Mouse (Mus musculus) retina, postnatal 1 day (tissue): ENCODE results near the gene Mthfsd.

ENCODE experiments used
- DNase-seq: peaks from one replicate; pipeline ENCODE4 v3.0.0-alpha.2; 2012

The Mthfsd gene

DNA sequence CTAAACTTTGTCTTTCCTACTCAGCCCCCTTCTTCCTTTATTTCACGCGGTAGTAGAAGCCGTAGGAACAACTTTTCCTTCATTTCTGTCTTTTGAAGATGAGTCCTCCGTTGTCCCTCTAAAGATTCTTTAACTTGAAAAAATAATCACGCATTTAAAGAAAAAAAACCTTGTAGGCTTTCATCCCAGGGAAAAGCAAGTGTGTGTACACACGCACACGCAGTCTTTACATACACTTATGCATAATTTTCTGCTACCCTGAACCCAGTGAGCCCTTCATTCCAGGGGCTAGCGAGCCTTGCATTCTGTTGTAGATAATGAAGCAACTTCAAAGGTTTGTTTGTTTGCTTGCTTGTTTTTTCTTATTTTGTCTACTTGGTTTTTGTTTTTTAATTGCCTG, 19.9 kb downstream of the Mthfsd start:
- no peak for DNase-seq

DNA sequence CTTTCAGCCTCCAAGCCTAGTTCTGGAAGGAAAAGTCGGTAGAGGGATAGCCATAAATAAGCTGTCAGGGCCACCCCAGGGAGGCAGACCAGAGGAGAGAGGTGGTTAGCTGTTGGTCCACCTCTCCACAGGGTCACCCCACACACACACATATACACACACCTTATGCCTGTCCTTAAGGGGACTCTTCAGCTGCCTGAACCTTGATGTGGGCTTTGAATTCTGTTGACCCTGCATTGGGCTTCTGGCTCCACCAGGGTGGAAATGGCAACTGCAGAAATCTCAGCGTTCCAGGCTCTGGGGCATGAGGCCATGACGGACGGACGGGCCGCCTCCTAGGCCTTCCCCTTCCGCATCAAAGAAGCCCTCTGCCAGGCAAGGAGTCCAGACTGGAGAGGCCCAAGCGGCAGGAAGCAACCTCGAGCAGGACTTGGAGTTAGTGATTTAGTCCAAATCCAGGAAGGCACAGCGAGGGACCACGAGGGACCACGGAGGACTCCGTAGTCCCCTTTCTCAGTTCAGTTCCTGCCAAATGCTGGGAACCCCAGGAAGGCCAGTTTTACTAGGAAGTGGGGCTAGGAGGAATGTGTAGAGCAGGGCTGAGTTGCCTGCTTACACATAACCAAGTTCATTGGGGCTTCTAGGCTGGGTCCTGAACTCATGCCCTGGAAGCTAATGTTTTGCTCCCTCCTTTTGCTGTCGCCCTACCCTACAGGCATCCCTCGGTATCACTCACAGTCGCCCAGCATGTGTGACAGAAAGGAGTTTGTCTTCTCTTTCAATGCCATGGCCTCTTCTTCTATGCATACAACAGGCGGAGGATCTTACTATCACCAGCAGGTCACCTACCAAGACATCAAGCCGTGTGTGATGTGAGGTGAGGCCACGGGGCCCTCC, 21.9 kb downstream of the Mthfsd start:
- no peak for DNase-seq

DNA sequence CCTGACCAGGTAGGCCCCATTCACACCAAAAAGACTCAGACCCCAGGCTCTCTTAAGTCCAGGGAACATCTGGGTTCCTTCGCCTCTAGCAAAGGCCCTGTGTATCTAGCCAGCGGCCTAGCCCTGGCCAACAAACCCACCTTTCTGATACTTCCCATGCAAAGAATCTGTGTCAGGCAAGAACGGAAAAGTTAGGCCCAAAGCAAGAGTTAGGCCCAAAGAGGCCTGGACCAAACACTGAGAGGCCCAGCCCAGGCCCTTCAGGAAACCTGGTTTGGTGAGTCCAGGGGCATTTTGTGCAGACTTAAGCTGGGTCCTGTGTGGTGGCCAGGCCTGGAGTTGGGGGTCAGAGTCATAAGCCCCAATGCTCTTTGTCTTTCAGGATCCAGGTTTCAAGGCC, 22.6 kb downstream of the Mthfsd start:
- DNase-seq: no peak

DNA sequence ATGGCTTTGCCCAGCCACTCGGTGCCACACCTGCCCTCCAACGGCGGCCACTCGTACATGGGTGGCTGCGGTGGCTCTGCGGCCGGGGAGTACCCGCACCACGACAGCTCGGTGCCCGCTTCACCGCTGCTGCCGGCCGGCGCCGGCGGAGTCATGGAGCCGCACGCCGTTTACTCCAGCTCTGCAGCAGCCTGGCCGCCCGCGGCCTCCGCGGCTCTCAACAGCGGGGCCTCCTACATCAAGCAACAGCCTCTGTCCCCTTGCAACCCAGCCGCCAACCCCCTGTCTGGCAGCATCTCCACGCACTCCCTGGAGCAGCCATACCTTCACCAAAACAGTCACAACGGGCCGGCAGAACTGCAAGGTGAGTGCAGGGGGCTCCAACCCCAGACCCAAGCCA, 23.2 kb downstream of the Mthfsd start:
- DNase-seq: no peak

DNA sequence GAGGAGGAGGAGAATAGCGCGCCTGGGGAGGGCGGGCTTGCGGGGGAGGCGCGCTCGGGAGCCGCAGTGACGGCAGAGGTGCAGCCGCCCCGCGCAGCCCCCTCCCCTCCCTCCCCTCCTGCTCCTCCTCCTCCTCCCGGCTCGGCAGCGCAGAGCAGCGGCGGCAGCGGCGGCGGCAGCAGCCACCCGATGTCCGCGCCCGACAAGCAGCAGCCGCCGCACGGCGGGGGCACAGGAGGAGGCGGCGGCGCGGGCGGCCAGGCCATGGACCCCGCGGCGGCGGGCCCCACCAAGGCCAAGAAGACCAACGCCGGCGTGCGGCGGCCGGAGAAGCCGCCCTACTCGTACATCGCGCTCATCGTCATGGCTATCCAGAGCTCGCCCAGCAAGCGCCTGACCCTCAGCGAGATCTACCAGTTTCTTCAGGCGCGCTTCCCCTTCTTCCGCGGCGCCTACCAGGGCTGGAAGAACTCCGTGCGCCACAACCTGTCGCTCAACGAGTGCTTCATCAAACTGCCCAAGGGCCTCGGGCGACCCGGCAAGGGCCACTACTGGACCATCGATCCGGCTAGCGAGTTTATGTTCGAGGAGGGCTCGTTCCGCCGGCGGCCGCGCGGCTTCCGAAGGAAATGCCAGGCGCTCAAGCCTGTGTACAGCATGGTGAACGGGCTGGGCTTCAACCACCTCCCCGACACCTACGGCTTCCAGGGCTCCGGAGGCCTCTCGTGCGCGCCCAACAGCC, 23.8 kb downstream of the Mthfsd start, which contains the start of gene Foxf1:
Gene Foxf1 (plus strand): TSS at position 177 of the 742 bp plus-strand sequence.
- DNase-seq: peak; percentile 68

DNA sequence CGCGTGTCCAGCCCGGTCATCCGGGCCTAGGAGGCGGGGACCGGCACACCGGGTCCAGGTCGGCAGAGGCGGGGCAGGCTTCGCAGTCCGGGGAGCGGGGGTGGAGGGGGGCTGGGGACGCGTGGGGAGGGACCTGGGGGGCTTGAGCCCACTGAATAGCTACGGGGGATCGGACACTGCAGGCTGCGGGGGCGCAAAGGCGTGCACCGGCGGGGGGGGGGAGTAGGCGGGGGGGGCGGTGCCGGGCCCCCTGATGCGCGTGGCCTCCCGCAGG, 24.3 kb downstream of the Mthfsd start:
- DNase-seq: no peak

DNA sequence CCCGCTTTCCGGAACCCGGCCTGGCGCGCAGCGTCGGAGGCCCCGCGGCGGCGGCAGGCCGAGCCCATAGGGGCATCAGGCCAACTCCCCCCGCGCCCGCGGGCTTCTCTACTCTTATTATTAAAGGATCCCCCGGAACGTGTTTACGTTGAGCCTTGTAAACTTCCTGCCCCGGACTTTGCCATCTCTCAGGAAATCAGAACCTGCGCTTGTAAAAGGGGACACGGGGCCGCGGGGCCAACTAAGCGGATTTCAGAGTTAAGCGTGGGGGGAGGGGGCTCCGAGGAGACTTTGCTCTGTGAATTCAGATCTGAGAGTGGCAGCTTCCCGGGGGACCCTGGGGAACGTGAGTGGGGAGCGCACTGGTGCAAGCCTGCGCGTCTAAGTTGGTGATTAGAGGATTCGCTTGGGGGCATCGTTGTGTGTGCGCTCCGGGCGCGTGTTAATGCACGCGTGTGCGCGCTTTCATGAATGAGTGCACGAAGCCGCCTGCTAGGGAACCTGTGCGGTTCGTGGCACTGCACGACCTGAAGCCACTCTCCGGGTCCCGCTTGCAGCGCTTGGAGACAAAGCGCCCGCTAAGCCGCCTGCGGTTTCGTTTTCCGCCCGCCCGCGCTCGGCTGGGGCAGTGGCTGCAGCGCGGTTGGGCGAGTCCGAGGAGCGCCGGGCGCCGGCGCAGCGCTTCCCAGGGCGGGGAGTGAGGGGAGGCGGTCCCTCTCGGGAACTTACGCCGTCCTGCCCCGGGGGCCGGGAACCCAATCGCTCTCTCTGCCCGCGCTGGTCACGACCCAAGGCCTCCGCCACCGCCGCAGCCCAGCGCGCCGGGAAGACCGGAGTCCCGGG, 24.9 kb downstream of the Mthfsd start:
- peak; percentile 79 for DNase-seq

DNA sequence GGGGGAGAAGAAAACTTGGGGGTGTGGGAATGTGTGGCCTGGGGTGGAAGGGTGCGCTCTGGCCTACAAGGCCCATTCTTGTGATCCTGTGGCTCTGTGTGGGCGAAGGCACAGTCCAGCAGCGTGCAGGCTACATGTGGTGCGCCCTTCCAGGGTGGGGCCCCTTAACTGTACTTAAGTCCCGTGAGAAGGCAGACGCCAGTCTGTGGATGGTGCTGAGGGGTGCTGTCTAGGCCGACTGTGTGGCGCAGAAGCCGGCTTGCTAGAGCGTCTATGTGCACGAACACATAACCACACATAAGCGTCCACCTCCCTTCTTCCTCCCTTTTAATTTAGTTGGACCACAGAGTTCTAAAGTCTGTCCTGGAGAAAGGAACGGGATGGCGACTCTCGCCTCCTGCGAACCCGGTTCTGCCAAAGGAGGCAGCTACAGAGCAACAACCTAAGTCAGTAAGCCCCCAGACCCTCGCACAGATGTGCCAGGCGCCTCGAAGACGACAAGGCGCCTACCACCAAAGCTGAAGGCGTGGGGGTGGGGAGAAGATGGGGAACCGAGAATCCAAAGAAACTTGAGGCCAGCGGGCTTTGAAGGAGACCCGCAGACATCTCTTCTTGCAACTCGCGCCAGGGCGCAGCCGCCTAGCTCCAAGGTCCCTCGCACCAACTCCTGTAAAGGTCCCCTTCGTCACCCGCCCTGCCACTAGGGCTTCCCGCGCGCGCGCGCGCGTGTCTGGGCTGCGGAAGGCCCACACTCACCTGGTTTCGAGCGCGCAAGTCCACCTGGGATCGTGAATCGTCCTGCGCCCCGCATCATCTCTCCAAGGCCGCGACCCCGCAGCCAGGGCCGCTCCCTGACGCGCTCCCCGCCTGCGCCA, 25.7 kb downstream of the Mthfsd start:
- DNase-seq: no peak

DNA sequence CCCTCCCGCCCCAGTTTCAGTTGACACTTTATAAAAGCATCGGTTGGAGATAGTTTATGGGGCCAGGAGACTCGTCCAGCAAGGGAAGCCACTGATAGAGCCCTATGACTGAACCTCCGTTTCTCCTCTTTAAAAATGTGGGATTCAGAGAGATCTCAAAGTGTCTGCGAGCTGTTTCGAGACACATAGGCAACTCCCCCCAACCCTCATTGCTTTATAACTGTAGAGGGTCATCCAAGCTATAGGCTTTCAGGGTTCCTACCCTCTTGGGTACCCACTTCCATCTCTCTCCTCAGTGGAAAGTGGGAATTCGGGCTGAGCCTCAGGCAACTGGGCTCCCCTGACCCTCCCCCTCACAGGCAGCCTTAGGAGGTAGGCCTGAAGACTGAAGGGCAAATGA, 26.8 kb downstream of the Mthfsd start:
- DNase-seq: no peak

DNA sequence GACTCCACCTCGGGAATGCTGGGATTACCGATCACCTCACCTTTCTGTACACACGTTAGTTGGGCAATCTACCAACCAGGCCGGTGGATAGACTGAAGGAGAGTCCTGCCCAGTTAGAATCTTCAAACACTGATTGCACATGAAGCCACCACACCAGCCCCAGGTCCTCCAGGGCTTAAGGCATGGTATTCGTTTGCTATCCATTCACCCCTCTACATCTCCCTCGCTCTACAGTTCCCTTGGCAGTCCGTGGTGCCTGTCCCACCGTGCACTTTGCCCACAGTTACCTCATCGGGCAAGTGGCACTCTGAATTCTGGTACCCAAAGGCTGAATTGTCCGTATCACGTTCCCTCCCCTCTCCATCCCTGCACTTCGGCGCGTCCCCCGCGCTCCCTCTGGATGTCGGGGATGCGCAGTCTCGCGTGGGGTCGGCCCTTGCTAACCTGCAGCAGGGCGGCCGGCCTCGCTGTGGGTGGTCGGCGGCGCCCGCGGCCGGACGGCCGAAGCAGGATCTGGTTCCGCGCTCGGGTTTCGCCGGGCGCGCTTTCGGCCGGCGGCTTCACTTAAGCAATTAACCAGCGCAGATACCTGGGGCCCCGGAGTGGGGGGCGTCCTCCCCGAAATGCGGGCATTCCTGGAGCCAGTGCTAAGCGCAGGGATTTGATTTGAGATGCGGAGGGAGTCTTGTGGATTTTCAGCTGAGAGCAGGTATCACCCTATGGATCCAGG, 27.7 kb downstream of the Mthfsd start:
- no peak for DNase-seq

DNA sequence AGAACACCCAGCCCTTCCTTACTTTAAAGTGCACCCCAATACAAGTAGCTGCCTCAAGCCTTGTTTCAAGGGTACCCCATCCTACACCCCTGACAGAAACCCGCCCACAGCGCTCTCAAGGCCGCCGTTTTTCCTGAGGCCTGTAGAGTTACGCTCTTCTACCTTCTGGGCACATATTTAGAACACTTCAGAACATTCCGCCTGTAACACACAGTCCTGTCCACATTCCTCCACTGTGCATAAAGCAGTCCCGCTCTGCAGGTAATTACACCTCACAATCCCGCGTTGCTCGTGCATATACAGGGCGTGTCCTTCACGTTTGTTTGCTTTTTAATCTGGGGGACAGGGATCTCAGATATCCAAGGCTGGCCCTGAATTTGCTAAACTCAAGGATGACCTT, 28.2 kb downstream of the Mthfsd start:
- DNase-seq: no peak

DNA sequence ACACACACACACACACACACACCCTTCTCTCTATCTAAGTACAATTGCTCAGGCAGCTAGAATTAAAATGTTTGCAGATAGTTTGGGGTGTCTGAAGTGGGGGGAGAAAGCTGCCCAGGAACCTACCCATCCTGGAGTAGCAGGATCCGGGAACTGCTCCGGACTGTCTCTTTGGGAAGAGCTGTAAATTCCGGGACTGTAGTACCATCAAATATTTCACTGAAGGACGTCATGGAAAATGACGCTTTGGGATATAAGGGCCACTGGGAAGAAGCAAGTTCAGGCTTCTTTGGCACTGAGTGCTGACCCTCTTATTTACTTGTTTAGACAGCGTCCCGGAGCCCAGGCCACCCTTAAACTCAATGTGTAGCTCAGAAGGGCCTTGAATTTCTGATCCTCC, 29.0 kb downstream of the Mthfsd start:
- DNase-seq: no peak

DNA sequence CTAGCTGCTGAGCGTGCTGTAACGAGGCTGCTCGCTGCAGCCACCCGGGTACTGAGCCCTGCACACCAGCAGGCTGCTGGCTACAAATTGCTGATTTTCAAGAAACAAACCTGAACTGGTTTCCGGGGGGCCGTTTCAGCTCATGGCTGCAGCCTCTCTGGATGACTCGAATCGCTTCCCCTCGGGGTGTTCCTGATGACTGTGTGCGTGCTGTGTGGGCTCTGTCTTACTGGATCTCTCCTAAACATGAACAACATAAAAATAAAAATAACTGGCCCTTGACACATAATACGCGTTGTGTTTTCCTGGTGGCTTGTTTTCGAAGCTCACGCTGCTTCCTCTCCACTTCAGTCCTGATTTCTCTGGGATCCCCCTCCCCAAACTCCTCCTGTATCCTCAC, 29.5 kb downstream of the Mthfsd start:
- no peak for DNase-seq

DNA sequence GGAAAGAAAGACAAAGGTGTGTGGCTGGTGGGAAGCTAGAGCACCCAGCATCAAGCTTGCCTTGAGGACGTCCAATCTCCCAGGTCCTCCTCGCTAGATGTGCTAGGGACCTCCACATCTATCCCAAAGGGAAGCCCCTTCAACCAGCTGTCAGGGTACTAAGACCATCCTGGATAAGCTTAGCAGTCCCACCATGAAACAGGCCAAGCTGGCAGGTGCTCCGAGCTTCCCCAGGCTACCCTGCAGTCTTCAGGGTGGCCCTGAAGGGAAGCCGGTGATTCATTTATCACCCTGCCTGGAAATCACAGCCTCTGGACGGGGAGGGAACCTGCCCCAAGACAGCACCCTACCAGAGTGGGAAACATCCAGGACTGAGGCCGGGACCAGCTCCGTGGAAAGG, 31.6 kb downstream of the Mthfsd start:
- DNase-seq: no peak

DNA sequence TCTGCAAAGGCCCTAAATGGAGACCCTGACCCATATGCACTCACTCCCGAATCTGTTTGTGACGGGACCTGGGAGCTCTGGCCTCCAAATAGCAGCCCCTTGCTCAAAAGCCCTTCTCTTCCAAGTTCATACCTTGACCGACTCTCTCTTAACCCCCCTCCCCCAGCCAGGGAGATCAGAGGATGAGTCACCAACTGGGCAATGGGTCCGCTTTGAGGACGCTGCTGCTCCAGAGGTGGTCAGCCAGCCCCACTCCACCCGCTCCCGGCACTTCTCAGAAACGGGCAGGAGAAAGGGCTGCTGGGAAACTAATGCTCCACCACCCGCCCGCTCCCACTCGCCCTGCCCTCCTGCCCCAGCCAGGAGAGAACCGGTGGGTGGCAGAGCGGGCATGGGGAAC, 32.3 kb downstream of the Mthfsd start:
- no peak for DNase-seq

DNA sequence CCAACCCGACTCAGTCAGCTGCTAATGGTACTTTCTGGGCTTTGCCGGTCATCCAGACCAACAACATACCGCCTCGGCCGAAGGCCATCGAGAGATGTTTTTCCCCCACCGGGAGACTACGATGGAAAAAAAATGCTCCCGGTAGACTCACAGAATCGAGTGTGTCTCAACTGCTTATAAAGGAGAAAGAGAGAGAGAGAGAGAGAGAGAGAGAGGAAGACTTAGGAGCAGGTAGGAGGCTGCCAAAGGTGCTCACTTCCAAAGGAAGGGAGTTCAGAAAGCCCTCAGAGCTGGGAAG, 33.4 kb downstream of the Mthfsd start:
- no peak for DNase-seq

DNA sequence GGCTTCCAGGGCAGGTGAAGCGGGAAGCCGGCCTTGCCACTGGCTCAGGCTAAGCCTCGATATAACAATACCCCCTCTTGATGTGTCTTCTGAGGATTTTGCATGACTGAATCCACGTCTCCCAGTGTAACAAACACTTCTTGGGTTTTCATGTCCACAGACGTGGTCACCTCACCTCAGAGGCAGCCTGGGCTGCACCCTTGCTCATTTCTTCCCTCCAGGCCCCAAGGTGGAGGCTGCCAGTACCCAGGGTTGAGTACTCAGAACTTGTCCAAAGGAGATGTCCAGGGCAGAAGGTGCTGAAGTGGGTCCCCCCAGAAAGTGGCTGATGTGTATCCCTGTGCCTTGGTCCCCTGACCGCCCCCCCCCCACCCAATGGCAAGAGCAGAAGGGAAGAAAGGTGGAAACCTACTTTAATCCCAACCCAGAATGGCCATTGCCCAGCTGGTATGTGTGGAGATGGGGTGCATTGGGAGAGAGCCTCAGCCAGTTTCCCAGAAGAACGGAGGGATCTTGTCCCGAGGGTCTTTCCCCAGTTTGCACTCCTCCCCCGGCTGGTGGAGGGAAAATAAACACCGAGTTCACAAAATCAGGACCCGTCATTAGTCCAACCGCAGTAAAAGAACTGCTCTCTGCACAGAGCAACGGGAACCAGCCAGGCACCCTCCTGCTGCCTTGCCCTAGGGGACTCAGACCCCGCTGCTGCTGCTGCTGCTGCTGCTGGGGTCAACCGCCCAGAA, 33.9 kb downstream of the Mthfsd start:
- DNase-seq: no peak

DNA sequence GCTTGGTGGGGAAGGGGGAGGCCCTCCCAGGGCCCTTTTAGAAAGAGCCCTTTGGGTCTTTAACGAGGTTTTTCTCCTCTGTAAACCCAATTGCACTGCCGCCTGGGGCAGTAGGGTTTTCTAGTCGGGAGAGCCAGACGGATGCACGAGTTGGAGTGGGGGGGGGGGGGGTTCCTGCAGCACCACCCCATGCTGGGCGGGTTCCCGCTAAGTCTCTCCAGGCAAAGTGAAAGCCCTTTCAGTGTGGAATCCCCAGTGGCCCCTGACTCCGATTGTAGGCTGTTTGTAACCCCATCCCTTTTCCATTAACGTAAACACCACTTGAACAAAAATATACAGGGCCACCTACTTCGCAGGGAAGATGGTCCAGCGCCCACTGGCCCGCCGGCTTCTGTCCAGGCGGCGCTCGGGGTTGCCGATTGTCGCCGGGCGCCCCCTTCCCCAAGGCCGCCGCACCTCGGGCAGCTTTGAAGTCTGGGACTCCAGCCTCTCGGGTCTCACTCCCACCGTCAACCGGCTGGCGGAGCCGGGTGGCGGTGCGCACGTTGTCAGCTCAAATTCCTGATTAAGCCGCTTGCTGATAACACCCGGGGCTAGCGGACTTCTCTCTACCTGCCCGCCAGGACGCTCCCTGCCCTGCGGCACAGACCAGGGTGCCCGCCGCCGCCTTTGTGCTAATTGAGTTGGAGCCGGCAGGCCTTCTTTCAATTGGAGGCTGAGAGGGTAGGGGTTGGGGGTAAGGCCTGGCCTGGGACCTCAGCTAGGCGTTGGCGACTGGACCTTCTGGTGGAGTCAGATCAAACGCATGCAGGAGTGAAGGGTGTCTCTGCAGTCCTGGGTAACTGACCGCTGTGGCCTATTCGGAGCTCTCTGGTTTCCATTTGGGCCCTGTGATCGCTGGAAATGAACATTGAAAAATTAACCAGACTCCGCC, 34.8 kb downstream of the Mthfsd start:
- DNase-seq: no peak

DNA sequence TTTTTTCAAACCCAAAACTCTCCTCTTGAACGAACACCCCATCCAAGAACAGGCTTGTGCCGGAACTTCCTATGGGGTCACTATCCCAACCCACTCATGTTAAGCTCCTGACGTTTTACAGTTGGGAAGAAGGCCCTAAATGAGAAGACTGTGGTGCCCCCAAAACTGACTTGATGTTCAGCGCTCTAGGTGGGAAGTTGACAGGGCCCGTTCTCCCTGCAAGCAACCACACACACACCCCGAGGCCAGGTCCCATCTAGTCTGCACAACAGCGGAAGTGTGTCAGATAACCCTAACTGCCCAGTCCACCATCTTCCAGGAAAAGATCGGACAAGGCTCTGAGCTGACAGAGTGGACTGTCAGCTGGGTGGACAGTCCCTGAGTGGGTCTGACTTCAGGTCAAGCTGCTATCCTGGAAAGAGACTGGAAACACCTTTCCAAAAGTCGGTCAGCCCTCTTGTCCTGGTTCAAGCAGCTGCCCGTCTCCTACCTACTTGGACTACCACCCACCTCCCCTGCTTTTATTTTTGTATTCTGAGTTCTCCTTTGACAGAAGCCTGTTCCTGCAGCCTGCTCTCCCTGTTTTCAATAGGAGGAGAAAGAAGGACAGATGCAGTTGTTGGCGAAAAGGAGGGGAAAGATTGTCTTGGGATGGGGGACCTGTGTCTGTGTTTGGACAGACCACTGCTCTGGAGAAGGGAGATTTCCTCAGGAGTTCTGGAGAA, 35.6 kb downstream of the Mthfsd start:
- DNase-seq: no peak
